ENCODE assay signal across 8 mouse cellular contexts in genomic region chr10:127675859-127676398, GRCm38 (mm10). TPM values are rescaled to one million over a fixed set of nuclear protein-coding genes. Genes with fewer than 3 reads are reported as not detected.
DNase-seq lines count a peak whose midpoint lies in the region; ATAC-seq lines count a peak whose summit lies in the region.

No protein-coding gene starts in this region.

- WGBS in heart, embryonic 13.5 days, result 51% methylated on average over 5 of the region's 5 CpGs
- 56% methylated on average over 5 of the region's 5 CpGs for WGBS in hindbrain, embryonic 11.5 days
- 55% methylated on average over 5 of the region's 5 CpGs for WGBS in midbrain, embryonic 12.5 days

- peaks cover 23% of the 10 kb centered on the region for H3K4me1 ChIP-seq in heart, embryonic 13.5 days
- H3K4me1 ChIP-seq in hindbrain, embryonic 11.5 days (replicated peaks; ENCODE audit: control insufficient read depth, insufficient read depth, low read length), result no peaks in the 10 kb centered on the region
- H3K4me1 ChIP-seq in midbrain, embryonic 12.5 days, result 0 out of 2 replicates have a peak, but pooled peaks cover 10% of the 10 kb centered on the region

- peak overlapping the region; percentile 62 for H3K27ac ChIP-seq in heart, embryonic 13.5 days (replicated peaks)
- H3K27ac ChIP-seq in hindbrain, embryonic 11.5 days (ENCODE audit: low read depth, low read length), result no peak overlapping the region
- H3K27ac ChIP-seq in midbrain, embryonic 12.5 days (replicated peaks), result peak overlapping the region; percentile 60

- peak overlapping the region; percentile 78 for H3K9ac ChIP-seq in heart, embryonic 13.5 days
- peak overlapping the region; percentile 1; the same call in 1 of the 2 replicates for H3K9ac ChIP-seq in hindbrain, embryonic 11.5 days (ENCODE audit: low read depth, low read length)
- H3K9ac ChIP-seq in midbrain, embryonic 12.5 days (replicated peaks), result peak overlapping the region; percentile 32; the same call in 1 of the 2 replicates

- no peak for ATAC-seq in heart, embryonic 13.5 days (ENCODE audit: extremely low read depth, insufficient number of reproducible peaks, low FRiP score, low TSS enrichment)
- ATAC-seq in hindbrain, embryonic 11.5 days (ENCODE audit: low FRiP score), result no peak
- no peak for ATAC-seq in midbrain, embryonic 12.5 days (ENCODE audit: low FRiP score, low read depth)

- no peaks in the 10 kb centered on the region for H3K9me3 ChIP-seq in heart, embryonic 13.5 days
- H3K9me3 ChIP-seq in hindbrain, embryonic 11.5 days (ENCODE audit: control insufficient read depth, low read length), result no peaks in the 10 kb centered on the region
- H3K9me3 ChIP-seq in midbrain, embryonic 12.5 days, result no peaks in the 10 kb centered on the region

- H3K36me3 ChIP-seq in heart, embryonic 13.5 days, result no peaks in the 10 kb centered on the region
- H3K36me3 ChIP-seq in hindbrain, embryonic 11.5 days (ENCODE audit: control insufficient read depth, insufficient read depth, low read length), result no peaks in the 10 kb centered on the region
- no peaks in the 10 kb centered on the region for H3K36me3 ChIP-seq in midbrain, embryonic 12.5 days

- no peak for DNase-seq in heart, adult 9 months (ENCODE audit: low spot score in 2 of 2)
- DNase-seq in MN1 (ENCODE audit: low spot score), result peak; percentile 16
- DNase-seq in hindbrain, embryonic 11.5 days (ENCODE audit: low spot score), result no peak
- DNase-seq in embryo, embryonic 9.5 days (ENCODE audit: extremely low spot score), result no peak
- DNase-seq in right cerebral cortex, postnatal 25 days, result no peak
- DNase-seq in yolk sac, embryonic 10.5 days (ENCODE audit: low spot score), result no peak

- H3K4me2 ChIP-seq in heart, embryonic 13.5 days, result peak overlapping the region; percentile 78
- H3K4me2 ChIP-seq in hindbrain, embryonic 11.5 days (replicated peaks; ENCODE audit: low read depth, low read length), result peak overlapping the region; percentile 71
- peak overlapping the region; percentile 57 for H3K4me2 ChIP-seq in midbrain, embryonic 12.5 days (replicated peaks)

- peak overlapping the region; percentile 87 for H3K4me3 ChIP-seq in heart, embryonic 13.5 days
- peak overlapping the region; percentile 75; the same call in 1 of the 2 replicates for H3K4me3 ChIP-seq in hindbrain, embryonic 11.5 days (ENCODE audit: low read depth, low read length)
- H3K4me3 ChIP-seq in midbrain, embryonic 12.5 days, result peak overlapping the region; percentile 43

- H3K27me3 ChIP-seq in heart, embryonic 13.5 days (replicated peaks), result no peaks in the 10 kb centered on the region
- H3K27me3 ChIP-seq in hindbrain, embryonic 11.5 days (ENCODE audit: control insufficient read depth, insufficient read depth, low read length), result no peaks in the 10 kb centered on the region
- no peaks in the 10 kb centered on the region for H3K27me3 ChIP-seq in midbrain, embryonic 12.5 days

RNA-seq across cellular contexts. Expression of gene Nab2, which starts 7.6 kb away (rescaled TPM):
- polyA plus RNA-seq in heart, embryonic 13.5 days (2015; fragmentation: Nextera tagmentation; extraction: Ambion mirVana), result 9.7 and 10.4 TPM in 2 replicates
- 4.3 and 4.9 TPM in 2 replicates for polyA plus RNA-seq in hindbrain, embryonic 11.5 days (2014; fragmentation: Nextera tagmentation; extraction: Ambion mirVana)
- polyA plus RNA-seq in midbrain, embryonic 12.5 days (2016; fragmentation: Nextera tagmentation; extraction: Ambion mirVana), result 3.7 and 4.5 TPM in 2 replicates

RNA-seq across cellular contexts. Expression of gene Nemp1, which starts 9.2 kb away (rescaled TPM):
- 7.1 and 7.4 TPM in 2 replicates for polyA plus RNA-seq in heart, embryonic 13.5 days (2015; fragmentation: Nextera tagmentation; extraction: Ambion mirVana)
- polyA plus RNA-seq in hindbrain, embryonic 11.5 days (2014; fragmentation: Nextera tagmentation; extraction: Ambion mirVana), result 8.6 and 9.3 TPM in 2 replicates
- 10.0 and 10.3 TPM in 2 replicates for polyA plus RNA-seq in midbrain, embryonic 12.5 days (2016; fragmentation: Nextera tagmentation; extraction: Ambion mirVana)

RNA-seq across cellular contexts. Expression of gene Myo1a, which starts 29.0 kb away (rescaled TPM):
- polyA plus RNA-seq in heart, embryonic 13.5 days (2015; fragmentation: Nextera tagmentation; extraction: Ambion mirVana), result 0.27 and 0.28 TPM in 2 replicates
- 0.45 and 0.57 TPM in 2 replicates for polyA plus RNA-seq in hindbrain, embryonic 11.5 days (2014; fragmentation: Nextera tagmentation; extraction: Ambion mirVana)
- 0.47 and 0.71 TPM in 2 replicates for polyA plus RNA-seq in midbrain, embryonic 12.5 days (2016; fragmentation: Nextera tagmentation; extraction: Ambion mirVana)

RNA-seq across cellular contexts. Expression of gene Stat6, which starts 33.1 kb away (rescaled TPM):
- 24.5 and 24.6 TPM in 2 replicates for polyA plus RNA-seq in heart, embryonic 13.5 days (2015; fragmentation: Nextera tagmentation; extraction: Ambion mirVana)
- 6.0 and 6.9 TPM in 2 replicates for polyA plus RNA-seq in hindbrain, embryonic 11.5 days (2014; fragmentation: Nextera tagmentation; extraction: Ambion mirVana)
- polyA plus RNA-seq in midbrain, embryonic 12.5 days (2016; fragmentation: Nextera tagmentation; extraction: Ambion mirVana), result 6.1 and 9.0 TPM in 2 replicates

RNA-seq across cellular contexts. Expression of gene Tac2, which starts 48.3 kb away (rescaled TPM):
- polyA plus RNA-seq in heart, embryonic 13.5 days (2015; fragmentation: Nextera tagmentation; extraction: Ambion mirVana), result 1.2 and 2.0 TPM in 2 replicates
- not detected in 2 replicates for polyA plus RNA-seq in hindbrain, embryonic 11.5 days (2014; fragmentation: Nextera tagmentation; extraction: Ambion mirVana)
- not detected in 2 replicates for polyA plus RNA-seq in midbrain, embryonic 12.5 days (2016; fragmentation: Nextera tagmentation; extraction: Ambion mirVana)

Comparison
In these comparisons a context has a peak if more than half of its experiments do, and no peak if none do; other contexts are left out.
1. H3K9ac ChIP-seq: peak in every context shown above with its lines; median percentile 78 in heart, embryonic 13.5 days; 32 in midbrain, embryonic 12.5 days; 1 in hindbrain, embryonic 11.5 days.